Mouse (Mus musculus): ENCODE results near the gene Ccdc183.

- TF ChIP-seq CTCF (IDR thresholded peaks at IDR 0.05; ENCODE audit: low read depth) (no peak), EP300 (IDR thresholded peaks at IDR 0.05; ENCODE audit: low read depth) (no peak)
These were observed 55.5 kb downstream of the Ccdc183 start for GRCm38 (mm10) chr2:25561946-25562345.
